Mouse (Mus musculus) hindbrain, embryonic 10.5 days (tissue): Measurements from ENCODE around the gene Pde3a. TPM values are rescaled to one million over a fixed set of nuclear protein-coding genes. Genes with fewer than 3 reads are reported as not detected.

Experiments used
- DNase-seq: peaks from one replicate; pipeline ENCODE4 v3.0.0-alpha.2; 2017; ENCODE audit warnings: low spot score
- H3K27ac ChIP-seq: fragments of 300-500 bp; sonication (generic); 2 replicates; pipeline ENCODE4 v1.5.1; 2016; ENCODE audit warnings: mild to moderate bottlenecking, moderate library complexity
- H3K27me3 ChIP-seq: fragments of 300-500 bp; sonication (generic); 2 replicates; pipeline ENCODE4 v1.6.1; 2016; ENCODE audit warnings: mild to moderate bottlenecking; ENCODE audit not compliant: poor library complexity, insufficient read depth, severe bottlenecking
- H3K36me3 ChIP-seq: fragments of 300-500 bp; sonication (generic); 2 replicates; pipeline ENCODE4 v1.6.1; 2016; ENCODE audit warnings: mild to moderate bottlenecking, moderate library complexity
- H3K4me1 ChIP-seq: fragments of 300-500 bp; sonication (generic); replicated peaks from 2 replicates; pipeline ENCODE4 v1.6.1; 2016; ENCODE audit warnings: mild to moderate bottlenecking
- H3K4me3 ChIP-seq: fragments of 300-500 bp; sonication (generic); 2 replicates; pipeline ENCODE4 v1.5.1; 2016; ENCODE audit warnings: mild to moderate bottlenecking, moderate library complexity
- H3K9me3 ChIP-seq: fragments of 300-500 bp; sonication (generic); 2 replicates; pipeline ENCODE4 v1.6.1; 2016; ENCODE audit warnings: mild to moderate bottlenecking, moderate library complexity
- WGBS: fragments of 180-500 bp; shearing (Covaris S2); methylation state at CpG from one replicate; pipeline ENCODE4 v1.1.7; 2016; 5-methylcytosine and 5-hydroxymethylcytosine counted together
- polyA plus RNA-seq: library from polyadenylated mRNA; unstranded; fragments of >200 nt; fragmentation: Nextera tagmentation; extraction: Ambion mirVana; gene quantifications from 2 replicates; pipeline ENCODE4 v1.2.1, GENCODE M21; 2016

Gene Pde3a
- polyA plus RNA-seq, 1 experiment from 2014 or later = 1.1 TPM

- 87% methylated on average over 3 of the region's 3 CpGs for WGBS
- no peaks in the 10 kb centered on the region for H3K36me3 ChIP-seq
- H3K4me3 ChIP-seq = no peak overlapping the region
- no peak overlapping the region for H3K27ac ChIP-seq
- H3K4me1 ChIP-seq = peaks cover 3% of the 10 kb centered on the region
- no peaks in the 10 kb centered on the region for H3K9me3 ChIP-seq
- H3K27me3 ChIP-seq = no peaks in the 10 kb centered on the region
- no peak for DNase-seq
Observed at GRCm38 (mm10) chr6:141501171-141501570, 252.1 kb downstream of the Pde3a start.

DNA sequence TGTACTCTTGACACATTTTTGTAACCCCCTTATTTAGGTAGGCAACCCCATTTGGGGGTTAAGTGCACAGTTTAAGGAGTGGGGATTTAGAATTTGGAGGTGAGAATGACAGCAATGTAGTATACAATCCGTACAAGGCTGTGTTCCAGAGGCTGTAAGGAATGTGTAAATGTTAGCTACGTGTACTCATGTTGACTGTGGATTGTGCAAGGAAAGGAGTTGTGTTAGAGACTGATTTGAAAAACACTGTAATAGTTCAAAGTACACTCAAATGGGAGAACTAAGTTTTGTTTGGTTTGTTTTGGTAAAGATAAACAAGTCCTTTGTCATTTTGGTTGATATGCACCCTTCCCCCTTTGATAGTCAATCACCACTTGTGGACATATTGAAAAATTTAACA is 273.5 kb downstream of the Pde3a start:
- Histone ChIP-seq H3K9me3 (no peaks in the 10 kb centered on the region), H3K4me1 (no peaks in the 10 kb centered on the region), H3K27ac (no peak overlapping the region), H3K36me3 (no peaks in the 10 kb centered on the region), H3K4me3 (no peak overlapping the region), H3K27me3 (no peaks in the 10 kb centered on the region)
- WGBS = 88% methylated on average over 2 of the region's 2 CpGs
- no peak for DNase-seq

- no peak within 1 kb of the TSS for H3K4me3 ChIP-seq
- no peak within 1 kb of the TSS for H3K27ac ChIP-seq
- H3K4me1 ChIP-seq = no peaks in the 10 kb centered on the region
- no peaks in the 10 kb centered on the region for H3K36me3 ChIP-seq
- WGBS = 51% methylated on average over 2 of the region's 2 CpGs
- no peaks in the 10 kb centered on the region for H3K27me3 ChIP-seq
- DNase-seq = no peak
- no peaks in the 10 kb centered on the region for H3K9me3 ChIP-seq
Observed at GRCm38 (mm10) chr6:141523747-141524640, 274.9 kb downstream of the Pde3a start, which contains the start of gene Slco1c1. Slco1c1 (plus strand) TSS chr6:141524368.

- 73% methylated on average over 1 of the region's 1 CpGs for WGBS
- H3K36me3 ChIP-seq = no peaks in the 10 kb centered on the region
- H3K9me3 ChIP-seq = no peaks in the 10 kb centered on the region
- H3K4me1 ChIP-seq = no peaks in the 10 kb centered on the region
- H3K27ac ChIP-seq = no peak overlapping the region
- H3K27me3 ChIP-seq = no peaks in the 10 kb centered on the region
- DNase-seq = no peak
- no peak overlapping the region for H3K4me3 ChIP-seq
Observed at GRCm38 (mm10) chr6:141525787-141526186, 276.7 kb downstream of the Pde3a start.

DNA sequence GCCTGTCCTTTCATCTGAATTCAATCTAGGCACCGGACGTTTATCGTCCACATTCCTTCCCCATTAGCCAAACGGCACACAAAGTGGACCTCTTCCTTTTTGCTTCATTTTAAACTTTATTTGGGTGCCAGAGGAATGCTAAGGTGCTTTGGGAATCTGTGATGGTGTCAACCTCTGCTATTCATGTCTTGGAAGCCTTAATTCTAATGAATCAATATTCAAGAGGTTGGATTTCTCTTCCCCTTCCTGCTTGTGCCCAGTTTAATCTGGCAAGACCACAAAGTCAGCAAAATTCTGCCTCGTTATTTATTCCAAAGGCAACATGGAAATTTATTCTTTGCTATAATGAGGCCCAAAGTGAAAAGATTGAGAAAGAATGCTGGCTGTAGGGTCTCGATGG is 281.8 kb downstream of the Pde3a start:
- Histone ChIP-seq H3K4me1 (no peaks in the 10 kb centered on the region), H3K36me3 (no peaks in the 10 kb centered on the region), H3K27me3 (no peaks in the 10 kb centered on the region), H3K4me3 (no peak overlapping the region), H3K27ac (no peak overlapping the region), H3K9me3 (no peaks in the 10 kb centered on the region)
- no peak for DNase-seq
- WGBS = 89% methylated on average over 6 of the region's 6 CpGs

- no peak for DNase-seq
- H3K4me1 ChIP-seq = no peaks in the 10 kb centered on the region
Observed at GRCm38 (mm10) chr6:141537298-141537697, 288.2 kb downstream of the Pde3a start.

GRCm38 (mm10) chr6:141541136-141541535 is 292.1 kb downstream of the Pde3a start:
- no peak for DNase-seq
- no peaks in the 10 kb centered on the region for H3K4me1 ChIP-seq
- no peaks in the 10 kb centered on the region for H3K36me3 ChIP-seq
- no peaks in the 10 kb centered on the region for H3K27me3 ChIP-seq
- 91% methylated on average over 1 of the region's 1 CpGs for WGBS
- H3K4me3 ChIP-seq = no peak overlapping the region
- H3K9me3 ChIP-seq = no peaks in the 10 kb centered on the region
- no peak overlapping the region for H3K27ac ChIP-seq

More at GRCm38 (mm10) chr6:141537298-141537697, 288.2 kb downstream of the Pde3a start:
- no peak overlapping the region for H3K27ac ChIP-seq
- no peaks in the 10 kb centered on the region for H3K27me3 ChIP-seq
- H3K36me3 ChIP-seq = no peaks in the 10 kb centered on the region
- H3K9me3 ChIP-seq = no peaks in the 10 kb centered on the region
- H3K4me3 ChIP-seq = no peak overlapping the region
- WGBS = 80% methylated on average over 3 of the region's 3 CpGs

DNA sequence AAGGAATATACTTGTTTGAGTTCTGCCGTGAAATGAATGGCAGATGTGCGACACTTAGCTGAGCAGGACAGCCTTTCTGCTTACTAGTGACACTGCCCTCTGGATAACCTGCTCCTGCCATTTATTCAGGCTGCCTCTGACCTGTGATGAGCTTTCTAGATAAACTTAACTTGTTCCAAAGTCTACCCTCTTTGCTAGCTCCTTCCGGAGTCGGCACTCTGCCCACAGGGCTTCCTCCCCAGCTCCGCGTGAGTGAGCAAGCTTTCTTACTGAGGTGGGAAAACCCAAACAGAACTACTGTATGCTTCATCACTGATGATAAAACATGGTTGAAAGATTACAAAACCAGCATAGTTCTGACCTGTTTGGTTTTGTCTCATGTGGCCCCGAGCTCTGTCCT is 294.3 kb downstream of the Pde3a start:
- Histone ChIP-seq H3K4me3 (no peak overlapping the region), H3K9me3 (no peaks in the 10 kb centered on the region), H3K36me3 (no peaks in the 10 kb centered on the region), H3K4me1 (no peaks in the 10 kb centered on the region), H3K27me3 (no peaks in the 10 kb centered on the region), H3K27ac (no peak overlapping the region)
- 89% methylated on average over 7 of the region's 7 CpGs for WGBS
- no peak for DNase-seq
